Comparison of ENCODE assay signal across 14 mouse cellular contexts in genomic region chr17:73058319-73058718, GRCm38 (mm10).
"Had no signal": no experiment of that assay in that cellular context is flagged by ENCODE, and none has a peak within 500 bp of the region (broad histone marks: within the 10 kb centered on the region; RNA-seq: fewer than 3 reads in every experiment).

No protein-coding gene starts in this region.

- H3K9me3 ChIP-seq: limb, embryonic 10.5 days; liver, embryonic 15.5 days; midbrain, embryonic 15.5 days; neural tube, embryonic 12.5 days had no signal

- H3K4me2 ChIP-seq: liver, embryonic 11.5 days; liver, embryonic 15.5 days; midbrain, embryonic 11.5 days; midbrain, embryonic 15.5 days; neural tube, embryonic 12.5 days had no signal

- H3K4me3 ChIP-seq: layer of hippocampus, adult 2 months; limb, embryonic 10.5 days; liver, embryonic 15.5 days; megakaryocyte, embryonic 14.5 days; midbrain, embryonic 15.5 days; neural tube, embryonic 12.5 days had no signal

- H3K9ac ChIP-seq: liver, embryonic 15.5 days; midbrain, embryonic 15.5 days; neural tube, embryonic 12.5 days had no signal

- ATAC-seq: midbrain, embryonic 15.5 days had no signal

- H3K4me1 ChIP-seq: liver, embryonic 15.5 days; megakaryocyte, embryonic 14.5 days; midbrain, embryonic 15.5 days had no signal

- H3K27ac ChIP-seq: layer of hippocampus, adult 2 months; limb, embryonic 10.5 days; liver, embryonic 15.5 days; macrophage; midbrain, embryonic 15.5 days; neural tube, embryonic 12.5 days; stomach, postnatal 0 days had no signal

- DNase-seq: kidney, postnatal 10 days; kidney, postnatal 4 days; lung, adult 2 months; thymus, postnatal 4 days had no signal

- H3K36me3 ChIP-seq: limb, embryonic 10.5 days; liver, embryonic 15.5 days; midbrain, embryonic 15.5 days; neural tube, embryonic 12.5 days had no signal

- H3K27me3 ChIP-seq: liver, embryonic 15.5 days; megakaryocyte, embryonic 14.5 days; midbrain, embryonic 15.5 days; neural tube, embryonic 12.5 days had no signal
